Mouse (Mus musculus) midbrain, embryonic 10.5 days (tissue): ENCODE measurements around the gene Lce1i. TPM values are rescaled to one million over a fixed set of nuclear protein-coding genes. Genes with fewer than 3 reads are reported as not detected.

ENCODE experiments used
- polyA plus RNA-seq: library from polyadenylated mRNA; unstranded; fragments of >200 nt; fragmentation: Nextera tagmentation; extraction: Ambion mirVana; gene quantifications from 2 replicates; pipeline ENCODE4 v1.2.1, GENCODE M21; 2016

The Lce1i gene
- polyA plus RNA-seq, 1 experiment from 2014 or later = not detected

Other genes starting within 250 kb of the Lce1i start
- not detected in 2 replicates for gene 2310046K23Rik, start 244.4 kb downstream of the Lce1i start, polyA plus RNA-seq
- gene Ivl, start 205.2 kb downstream of the Lce1i start, polyA plus RNA-seq = 0.11 TPM in 1 of 2 replicates, not detected in the other
- not detected in 2 replicates for gene Smcp, start 189.9 kb downstream of the Lce1i start, polyA plus RNA-seq
- not detected in 2 replicates for gene 2210017I01Rik, start 171.4 kb downstream of the Lce1i start, polyA plus RNA-seq
- not detected in 2 replicates for gene Lce6a, start 157.2 kb downstream of the Lce1i start, polyA plus RNA-seq
- gene Lce1a1, start 130.6 kb downstream of the Lce1i start, polyA plus RNA-seq = not detected in 2 replicates
- not detected in 2 replicates for gene Lce1b, start 122.0 kb downstream of the Lce1i start, polyA plus RNA-seq
- not detected in 2 replicates for gene Lce1a2, start 108.6 kb downstream of the Lce1i start, polyA plus RNA-seq
- gene Lce1c, start 99.7 kb downstream of the Lce1i start, polyA plus RNA-seq = not detected in 2 replicates
- gene Lce1d, start 91.7 kb downstream of the Lce1i start, polyA plus RNA-seq = not detected in 2 replicates
- gene Lce1e, start 69.8 kb downstream of the Lce1i start, polyA plus RNA-seq = not detected in 2 replicates
- gene Lce1f, start 58.5 kb downstream of the Lce1i start, polyA plus RNA-seq = not detected in 2 replicates
- not detected in 2 replicates for gene Gm38119, start 39.8 kb downstream of the Lce1i start, polyA plus RNA-seq
- not detected in 2 replicates for gene Lce1g, start 26.6 kb downstream of the Lce1i start, polyA plus RNA-seq
- gene Lce1h, start 13.8 kb downstream of the Lce1i start, polyA plus RNA-seq = not detected in 2 replicates
- not detected in 2 replicates for gene Lce1j, start 11.6 kb upstream of the Lce1i start, polyA plus RNA-seq
- not detected in 2 replicates for gene Lce1k, start 29.0 kb upstream of the Lce1i start, polyA plus RNA-seq
- not detected in 2 replicates for gene Kprp, start 48.3 kb upstream of the Lce1i start, polyA plus RNA-seq
- gene Lce1l, start 72.4 kb upstream of the Lce1i start, polyA plus RNA-seq = not detected in 2 replicates
- not detected in 2 replicates for gene 2310050C09Rik, start 91.3 kb upstream of the Lce1i start, polyA plus RNA-seq
- not detected in 2 replicates for gene Lce3a, start 147.3 kb upstream of the Lce1i start, polyA plus RNA-seq
- not detected in 2 replicates for gene Lce3b, start 154.1 kb upstream of the Lce1i start, polyA plus RNA-seq
- not detected in 2 replicates for gene Lce3c, start 165.6 kb upstream of the Lce1i start, polyA plus RNA-seq
- not detected in 2 replicates for gene Lce3d, start 178.5 kb upstream of the Lce1i start, polyA plus RNA-seq
- not detected in 2 replicates for gene Lce3e, start 188.2 kb upstream of the Lce1i start, polyA plus RNA-seq
- gene Lce3f, start 213.3 kb upstream of the Lce1i start, polyA plus RNA-seq = not detected in 2 replicates
- 0.17 and 0.32 TPM in 2 replicates for gene Crct1, start 236.8 kb upstream of the Lce1i start, polyA plus RNA-seq
- not detected in 2 replicates for gene Lce1m, start 240.2 kb upstream of the Lce1i start, polyA plus RNA-seq